Mouse (Mus musculus): ENCODE measurements around the gene Rnasek. TPM values are rescaled to one million over a fixed set of nuclear protein-coding genes. Genes with fewer than 3 reads are reported as not detected.

The Rnasek gene
- polyA plus RNA-seq, 1 experiment from 2014 or later, result 140 TPM

GRCm38 (mm10) chr11:70230239-70230727 is 9.4 kb downstream of the Rnasek start:
- Histone ChIP-seq H3K4me1 (ENCODE audit: insufficient read depth) (peaks cover 6% of the 10 kb centered on the region), H3K36me3 (ENCODE audit: insufficient read depth) (peaks cover 8% of the 10 kb centered on the region), H3K9me3 (ENCODE audit: low read depth, low read length) (no peaks in the 10 kb centered on the region), H3K27ac (ENCODE audit: low read depth) (peak overlapping the region; percentile 63), H3K4me2 (peak overlapping the region; percentile 63), H3K9ac (peak overlapping the region; percentile 4; the same call in 1 of the 2 replicates), H3K27me3 (ENCODE audit: insufficient read depth, low read length) (peaks cover 48% of the 10 kb centered on the region), H3K4me3 (ENCODE audit: low read depth, low read length) (peak overlapping the region; percentile 39)
- peak; percentile 54 for ATAC-seq (ENCODE audit: insufficient read depth)
- DNase-seq, result peak; percentile 95
- TF ChIP-seq CTCF (IDR thresholded peaks at IDR 0.05; ENCODE audit: low read depth), result peak; percentile 98
- 3% methylated on average over 32 of the region's 32 CpGs for WGBS

- WGBS, result 2% methylated on average over 39 of the region's 39 CpGs
- no peak for ATAC-seq (ENCODE audit: insufficient read depth)
- TF ChIP-seq CTCF (IDR thresholded peaks at IDR 0.05; ENCODE audit: low read depth), result no peak
- Histone ChIP-seq H3K27me3 (ENCODE audit: insufficient read depth, low read length) (peaks cover 48% of the 10 kb centered on the region), H3K9ac (peak within 1 kb of the TSS; percentile 50), H3K4me1 (ENCODE audit: insufficient read depth) (peaks cover 6% of the 10 kb centered on the region), H3K9me3 (ENCODE audit: low read depth, low read length) (no peaks in the 10 kb centered on the region), H3K36me3 (ENCODE audit: insufficient read depth) (0 out of 2 replicates have a peak, but pooled peaks cover 3% of the 10 kb centered on the region), H3K4me2 (peak within 1 kb of the TSS; percentile 63), H3K27ac (ENCODE audit: low read depth) (peak within 1 kb of the TSS; percentile 74), H3K4me3 (ENCODE audit: low read depth, low read length) (peak within 1 kb of the TSS; percentile 39)
- peak; percentile 49 for DNase-seq
These were observed 10.2 kb downstream of the Rnasek start, which contains the start of gene Bcl6b for GRCm38 (mm10) chr11:70229260-70230010. Gene Bcl6b, minus strand, starts transcription at chr11:70229798.

- Histone ChIP-seq H3K9ac (peak overlapping the region; percentile 50), H3K4me1 (ENCODE audit: insufficient read depth) (peaks cover 6% of the 10 kb centered on the region), H3K4me3 (ENCODE audit: low read depth, low read length) (peak overlapping the region; percentile 39), H3K27ac (ENCODE audit: low read depth) (peak overlapping the region; percentile 74), H3K4me2 (peak overlapping the region; percentile 63), H3K27me3 (ENCODE audit: insufficient read depth, low read length) (peaks cover 48% of the 10 kb centered on the region), H3K36me3 (ENCODE audit: insufficient read depth) (0 out of 2 replicates have a peak, but pooled peaks cover 3% of the 10 kb centered on the region), H3K9me3 (ENCODE audit: low read depth, low read length) (no peaks in the 10 kb centered on the region)
- no peak for TF ChIP-seq CTCF (IDR thresholded peaks at IDR 0.05; ENCODE audit: low read depth)
- ATAC-seq (ENCODE audit: insufficient read depth) (peak; percentile 57), DNase-seq (peak; percentile 94)
- under 1% methylated on average over 19 of the region's 19 CpGs for WGBS
These were observed 10.8 kb downstream of the Rnasek start for GRCm38 (mm10) chr11:70228828-70229227.

- Histone ChIP-seq H3K9me3 (ENCODE audit: low read depth, low read length) (no peaks in the 10 kb centered on the region), H3K9ac (peak overlapping the region; percentile 50; the same call in 1 of the 2 replicates), H3K4me1 (ENCODE audit: insufficient read depth) (peaks cover 6% of the 10 kb centered on the region; the same call in 1 of the 2 replicates), H3K4me3 (ENCODE audit: low read depth, low read length) (peak overlapping the region; percentile 39), H3K27ac (ENCODE audit: low read depth) (peak overlapping the region; percentile 12; the same call in 1 of the 2 replicates), H3K36me3 (ENCODE audit: insufficient read depth) (0 out of 2 replicates have a peak, but pooled peaks cover 3% of the 10 kb centered on the region), H3K4me2 (peak overlapping the region; percentile 63), H3K27me3 (ENCODE audit: insufficient read depth, low read length) (peaks cover 48% of the 10 kb centered on the region)
- no peak for TF ChIP-seq CTCF (IDR thresholded peaks at IDR 0.05; ENCODE audit: low read depth)
- WGBS, result 77% methylated on average over 4 of the region's 4 CpGs
- DNase-seq, result no peak
- no peak for ATAC-seq (ENCODE audit: insufficient read depth)
These were observed 11.9 kb downstream of the Rnasek start for GRCm38 (mm10) chr11:70227661-70228245.

- no peaks in the 10 kb centered on the region for H3K9me3 ChIP-seq (ENCODE audit: low read depth, low read length)
- WGBS, result 31% methylated on average over 5 of the region's 5 CpGs
- H3K4me2 ChIP-seq, result peak overlapping the region; percentile 63
- H3K9ac ChIP-seq, result peak overlapping the region; percentile 45
- peaks cover 6% of the 10 kb centered on the region; the same call in 1 of the 2 replicates for H3K4me1 ChIP-seq (ENCODE audit: insufficient read depth)
- no peak for DNase-seq
- TF ChIP-seq CTCF (IDR thresholded peaks at IDR 0.05; ENCODE audit: low read depth), result no peak
- peak overlapping the region; percentile 39 for H3K4me3 ChIP-seq (ENCODE audit: low read depth, low read length)
- no peak overlapping the region for H3K27ac ChIP-seq (ENCODE audit: low read depth)
- peaks cover 48% of the 10 kb centered on the region for H3K27me3 ChIP-seq (ENCODE audit: insufficient read depth, low read length)
- ATAC-seq (ENCODE audit: insufficient read depth), result no peak
- 0 out of 2 replicates have a peak, but pooled peaks cover 3% of the 10 kb centered on the region for H3K36me3 ChIP-seq (ENCODE audit: insufficient read depth)
These were observed 12.5 kb downstream of the Rnasek start for GRCm38 (mm10) chr11:70227126-70227525.

- ATAC-seq (ENCODE audit: insufficient read depth) (no peak), DNase-seq (no peak)
- H3K4me2 ChIP-seq, result peak overlapping the region; percentile 63
- peaks cover 48% of the 10 kb centered on the region for H3K27me3 ChIP-seq (ENCODE audit: insufficient read depth, low read length)
- H3K36me3 ChIP-seq (ENCODE audit: insufficient read depth), result 0 out of 2 replicates have a peak, but pooled peaks cover 3% of the 10 kb centered on the region
- no peak for TF ChIP-seq CTCF (IDR thresholded peaks at IDR 0.05; ENCODE audit: low read depth)
- H3K4me1 ChIP-seq (ENCODE audit: insufficient read depth), result peaks cover 11% of the 10 kb centered on the region; the same call in 1 of the 2 replicates
- no peaks in the 10 kb centered on the region for H3K9me3 ChIP-seq (ENCODE audit: low read depth, low read length)
- H3K27ac ChIP-seq (ENCODE audit: low read depth), result no peak overlapping the region
- peak overlapping the region; percentile 39 for H3K4me3 ChIP-seq (ENCODE audit: low read depth, low read length)
- H3K9ac ChIP-seq, result peak overlapping the region; percentile 45
- WGBS, result 8% methylated on average over 18 of the region's 18 CpGs
These were observed 13.1 kb downstream of the Rnasek start for GRCm38 (mm10) chr11:70226602-70226890.

Measured in lung, embryonic 14.5 days (tissue).